Mouse (Mus musculus) ovary, adult 18-20 months (tissue): ENCODE results near the gene Hormad2.

Experiments used
- DNase-seq: peaks from one replicate; pipeline ENCODE4 v3.0.0; 2022; ENCODE audit warnings: low spot score, mixed read lengths

The Hormad2 gene

GRCm38 (mm10) chr11:4440978-4441377 lies at the start of gene Hormad2:
Hormad2 (minus strand) TSS chr11:4441105.
- no peak for DNase-seq

GRCm38 (mm10) chr11:4489207-4489606 lies 48.3 kb upstream of the Hormad2 start:
- DNase-seq, result no peak

- DNase-seq, result no peak
Measured at GRCm38 (mm10) chr11:4488798-4489197, 47.9 kb upstream of the Hormad2 start.

- DNase-seq, result no peak
Measured at GRCm38 (mm10) chr11:4488367-4488766, 47.5 kb upstream of the Hormad2 start.

GRCm38 (mm10) chr11:4487401-4487965 lies 46.6 kb upstream of the Hormad2 start:
- peak; percentile 11 for DNase-seq

- DNase-seq, result no peak
Measured at GRCm38 (mm10) chr11:4484541-4484940, 43.6 kb upstream of the Hormad2 start.

- no peak for DNase-seq
Measured at GRCm38 (mm10) chr11:4482641-4483040, 41.7 kb upstream of the Hormad2 start.

GRCm38 (mm10) chr11:4476184-4476697 lies 35.3 kb upstream of the Hormad2 start:
- no peak for DNase-seq

- no peak for DNase-seq
Measured at GRCm38 (mm10) chr11:4472464-4473179, 31.7 kb upstream of the Hormad2 start.

GRCm38 (mm10) chr11:4471734-4472133 lies 30.8 kb upstream of the Hormad2 start:
- DNase-seq, result no peak

- DNase-seq, result no peak
Measured at GRCm38 (mm10) chr11:4471251-4471650, 30.3 kb upstream of the Hormad2 start.

GRCm38 (mm10) chr11:4469091-4469490 lies 28.2 kb upstream of the Hormad2 start:
- no peak for DNase-seq

- DNase-seq, result no peak
Measured at GRCm38 (mm10) chr11:4467436-4467835, 26.5 kb upstream of the Hormad2 start.

- DNase-seq, result no peak
Measured at GRCm38 (mm10) chr11:4466191-4466590, 25.3 kb upstream of the Hormad2 start.

GRCm38 (mm10) chr11:4464616-4465015 lies 23.7 kb upstream of the Hormad2 start:
- DNase-seq, result no peak

- DNase-seq, result no peak
Measured at GRCm38 (mm10) chr11:4464186-4464585, 23.3 kb upstream of the Hormad2 start.

GRCm38 (mm10) chr11:4462868-4463267 lies 22.0 kb upstream of the Hormad2 start:
- DNase-seq, result no peak

- no peak for DNase-seq
Measured at GRCm38 (mm10) chr11:4461154-4461553, 20.2 kb upstream of the Hormad2 start.

GRCm38 (mm10) chr11:4460615-4461014 lies 19.7 kb upstream of the Hormad2 start:
- DNase-seq, result no peak

- DNase-seq, result no peak
Measured at GRCm38 (mm10) chr11:4454895-4455535, 14.1 kb upstream of the Hormad2 start.

- DNase-seq, result no peak
Measured at GRCm38 (mm10) chr11:4452467-4453184, 11.7 kb upstream of the Hormad2 start.

- no peak for DNase-seq
Measured at GRCm38 (mm10) chr11:4451116-4451515, 10.2 kb upstream of the Hormad2 start.
